Mouse (Mus musculus): ENCODE results near the gene Maff. TPM values are rescaled to one million over a fixed set of nuclear protein-coding genes. Genes with fewer than 3 reads are reported as not detected.
A peak's percentile ranks its signal among the peaks of the same experiment; 100 is the strongest.

Gene Maff
- polyA plus RNA-seq, 1 experiment from 2014 or later: 4.7 TPM

DNA sequence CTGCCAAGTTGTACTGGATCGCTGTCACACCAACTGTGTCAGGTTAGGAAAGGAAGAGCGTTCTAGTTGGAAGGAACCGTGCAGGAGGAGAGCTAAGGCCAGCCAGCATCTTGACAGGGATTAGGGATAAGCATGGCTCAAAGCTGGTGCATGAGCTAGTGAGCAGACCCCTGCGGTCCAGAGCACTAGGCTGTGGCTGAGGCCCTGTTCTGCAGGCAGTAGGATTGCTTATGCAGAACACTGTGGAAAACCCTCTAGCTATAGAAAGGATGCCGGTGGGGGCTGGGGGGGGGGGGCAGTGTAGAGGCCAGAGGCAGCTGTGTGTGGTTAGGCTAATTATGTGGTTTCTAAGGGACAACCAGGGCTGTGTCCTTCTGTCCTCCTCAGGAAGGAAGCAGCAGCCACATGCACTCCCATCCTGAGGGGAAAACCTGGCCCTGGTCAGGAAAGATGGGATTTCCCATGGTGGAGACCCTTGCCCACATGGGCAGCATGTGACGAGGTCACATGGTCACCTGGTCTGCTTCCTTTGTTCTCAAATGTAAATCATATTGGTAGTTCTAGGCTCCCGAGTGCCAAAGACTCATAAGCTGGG is 11.3 kb upstream of the Maff start:
- WGBS: 48% methylated on average over 7 of the region's 7 CpGs
- no peak overlapping the region for H3K27ac ChIP-seq
- no peak for ATAC-seq (ENCODE audit: insufficient number of reproducible peaks, low FRiP score, low TSS enrichment, low read depth)

DNA sequence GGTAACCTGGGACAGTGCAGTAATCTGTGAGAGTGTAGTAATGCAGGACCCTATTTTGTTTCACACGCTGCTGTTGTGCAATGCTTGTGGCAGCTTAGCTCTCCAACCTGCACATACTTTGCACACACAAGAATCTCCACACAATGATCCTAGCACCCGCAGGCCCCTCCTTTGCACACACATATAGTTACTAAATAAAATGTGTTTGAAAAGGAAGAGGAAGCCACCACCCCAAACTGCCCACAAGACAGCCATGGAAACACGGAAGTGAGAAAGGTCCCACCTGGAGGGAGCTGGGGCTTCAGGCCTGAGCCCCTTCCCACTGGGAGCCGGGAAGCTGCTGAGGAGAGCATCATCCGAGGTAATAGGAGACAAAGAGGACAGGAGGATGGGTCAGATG is 7.4 kb upstream of the Maff start:
- Histone ChIP-seq H3K27me3 (no peaks in the 10 kb centered on the region), H3K27ac (no peak overlapping the region), H3K4me3 (no peak overlapping the region), H3K4me1 (no peaks in the 10 kb centered on the region), H3K4me2 (no peak overlapping the region), H3K36me3 (no peaks in the 10 kb centered on the region), H3K9me3 (no peaks in the 10 kb centered on the region), H3K9ac (no peak overlapping the region)
- no peak for ATAC-seq (ENCODE audit: insufficient number of reproducible peaks, low FRiP score, low TSS enrichment, low read depth)
- 76% methylated on average over 5 of the region's 5 CpGs for WGBS

More for the DNA sequence above, 11.3 kb upstream of the Maff start:
- no peak overlapping the region for H3K4me3 ChIP-seq
- H3K27me3 ChIP-seq: no peaks in the 10 kb centered on the region
- H3K9me3 ChIP-seq: no peaks in the 10 kb centered on the region
- no peaks in the 10 kb centered on the region for H3K36me3 ChIP-seq
- no peak overlapping the region for H3K9ac ChIP-seq
- H3K4me2 ChIP-seq: no peak overlapping the region
- H3K4me1 ChIP-seq: no peaks in the 10 kb centered on the region

- 70% methylated on average over 6 of the region's 6 CpGs for WGBS
- H3K4me3 ChIP-seq: no peak overlapping the region
- ATAC-seq (ENCODE audit: insufficient number of reproducible peaks, low FRiP score, low TSS enrichment, low read depth): no peak
- 0 out of 2 replicates have a peak, but pooled peaks cover 5% of the 10 kb centered on the region for H3K4me1 ChIP-seq
- H3K9ac ChIP-seq: no peak overlapping the region
- no peaks in the 10 kb centered on the region for H3K27me3 ChIP-seq
- H3K27ac ChIP-seq: no peak overlapping the region
- H3K9me3 ChIP-seq: no peaks in the 10 kb centered on the region
- H3K36me3 ChIP-seq: no peaks in the 10 kb centered on the region
- no peak overlapping the region for H3K4me2 ChIP-seq
Observed at GRCm38 (mm10) chr15:79342641-79343337, 3.6 kb upstream of the Maff start.

GRCm38 (mm10) chr15:79344627-79345026 is 1.8 kb upstream of the Maff start:
- Histone ChIP-seq H3K27me3 (no peaks in the 10 kb centered on the region), H3K4me3 (no peak overlapping the region), H3K9ac (no peak overlapping the region), H3K27ac (no peak overlapping the region), H3K4me1 (peaks cover 18% of the 10 kb centered on the region), H3K9me3 (no peaks in the 10 kb centered on the region), H3K36me3 (no peaks in the 10 kb centered on the region), H3K4me2 (no peak overlapping the region)
- no peak for ATAC-seq (ENCODE audit: insufficient number of reproducible peaks, low FRiP score, low TSS enrichment, low read depth)
- 71% methylated on average over 4 of the region's 4 CpGs for WGBS

DNA sequence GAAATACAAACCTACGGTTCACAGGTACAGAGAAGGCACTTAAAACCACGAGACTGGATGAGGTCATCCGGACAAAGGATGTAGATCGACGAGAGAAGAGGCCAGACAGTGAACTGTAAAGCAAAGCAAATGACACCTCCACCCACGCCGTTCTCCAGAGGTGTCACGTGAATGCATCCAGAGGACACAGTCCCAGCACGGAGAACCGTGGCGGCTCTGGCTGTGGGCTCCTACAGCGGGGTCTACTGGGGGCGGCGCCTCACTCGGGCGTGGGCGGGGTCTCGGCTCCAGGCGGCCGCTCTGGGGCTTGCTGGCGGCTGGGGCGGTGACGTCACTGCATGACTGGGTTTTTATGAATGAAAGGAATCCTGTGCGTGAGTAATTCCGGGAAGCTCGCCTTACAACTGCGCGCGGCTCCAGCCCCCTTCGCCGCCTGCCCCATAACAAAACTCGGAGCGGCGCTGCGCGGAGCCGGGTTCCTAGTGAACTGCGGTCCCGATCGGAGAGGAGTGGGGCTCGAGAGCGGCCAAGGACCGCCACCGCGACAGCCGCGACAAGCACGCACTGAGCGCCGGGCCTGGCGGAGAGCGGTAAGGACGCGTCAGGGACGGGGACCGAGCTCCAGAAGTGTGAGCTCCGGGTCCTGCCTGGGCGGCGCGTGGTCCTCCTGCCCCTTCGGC is 884 bp downstream of the Maff start:
- Histone ChIP-seq H3K27me3 (no peaks in the 10 kb centered on the region), H3K9ac (peak overlapping the region; percentile 78), H3K4me1 (peaks cover 31% of the 10 kb centered on the region), H3K4me3 (peak overlapping the region; percentile 78), H3K36me3 (no peaks in the 10 kb centered on the region), H3K9me3 (no peaks in the 10 kb centered on the region), H3K4me2 (peak overlapping the region; percentile 87), H3K27ac (peak overlapping the region; percentile 98)
- peak; percentile 85 for ATAC-seq (ENCODE audit: insufficient number of reproducible peaks, low FRiP score, low TSS enrichment, low read depth)
- WGBS: under 1% methylated on average over 61 of the region's 61 CpGs

DNA sequence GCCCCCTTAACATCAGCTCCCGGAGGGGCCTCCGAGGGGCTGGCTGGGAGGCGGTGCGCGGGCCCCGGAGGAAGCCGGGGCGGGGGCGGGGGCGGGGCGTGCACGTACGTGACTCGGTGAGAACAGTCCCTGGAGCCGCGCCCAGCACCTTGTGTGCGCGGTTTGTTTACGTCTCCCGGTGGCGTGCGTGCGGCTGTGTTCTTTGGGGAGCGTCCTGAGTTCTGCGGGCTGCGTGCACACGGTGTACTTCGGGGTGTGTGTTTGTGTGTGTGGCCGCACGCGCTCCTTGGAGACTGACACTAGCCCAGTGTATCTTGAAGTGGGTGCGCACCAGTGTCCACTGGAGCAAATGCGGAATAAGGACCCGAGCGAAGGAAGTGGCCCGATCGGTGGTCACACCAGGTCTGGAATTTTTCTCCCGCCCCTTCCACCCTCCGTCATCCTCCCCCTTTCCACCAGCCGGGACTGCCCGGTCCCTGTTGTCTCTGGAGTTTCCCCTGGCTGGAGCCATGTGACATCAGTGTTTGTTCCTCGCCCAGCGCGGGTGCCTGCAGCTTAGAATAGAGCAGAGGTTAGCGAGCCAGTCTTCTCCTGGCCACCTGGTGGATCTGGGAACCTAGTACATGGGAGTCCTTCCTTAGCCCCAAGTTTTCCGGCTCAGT is 1.6 kb downstream of the Maff start:
- Histone ChIP-seq H3K27me3 (no peaks in the 10 kb centered on the region), H3K9me3 (no peaks in the 10 kb centered on the region), H3K4me3 (peak overlapping the region; percentile 78), H3K9ac (peak overlapping the region; percentile 78), H3K4me1 (peaks cover 33% of the 10 kb centered on the region), H3K36me3 (no peaks in the 10 kb centered on the region), H3K4me2 (peak overlapping the region; percentile 87), H3K27ac (peak overlapping the region; percentile 98)
- ATAC-seq (ENCODE audit: insufficient number of reproducible peaks, low FRiP score, low TSS enrichment, low read depth): peak; percentile 68
- WGBS: under 1% methylated on average over 46 of the region's 46 CpGs

GRCm38 (mm10) chr15:79348651-79349050 is 2.2 kb downstream of the Maff start:
- Histone ChIP-seq H3K4me1 (peaks cover 33% of the 10 kb centered on the region), H3K4me2 (peak overlapping the region; percentile 87), H3K27me3 (no peaks in the 10 kb centered on the region), H3K9me3 (no peaks in the 10 kb centered on the region), H3K9ac (peak overlapping the region; percentile 8; the same call in 1 of the 2 replicates), H3K36me3 (no peaks in the 10 kb centered on the region), H3K27ac (no peak overlapping the region), H3K4me3 (peak overlapping the region; percentile 78)
- no peak for ATAC-seq (ENCODE audit: insufficient number of reproducible peaks, low FRiP score, low TSS enrichment, low read depth)
- WGBS: 53% methylated on average over 8 of the region's 8 CpGs

DNA sequence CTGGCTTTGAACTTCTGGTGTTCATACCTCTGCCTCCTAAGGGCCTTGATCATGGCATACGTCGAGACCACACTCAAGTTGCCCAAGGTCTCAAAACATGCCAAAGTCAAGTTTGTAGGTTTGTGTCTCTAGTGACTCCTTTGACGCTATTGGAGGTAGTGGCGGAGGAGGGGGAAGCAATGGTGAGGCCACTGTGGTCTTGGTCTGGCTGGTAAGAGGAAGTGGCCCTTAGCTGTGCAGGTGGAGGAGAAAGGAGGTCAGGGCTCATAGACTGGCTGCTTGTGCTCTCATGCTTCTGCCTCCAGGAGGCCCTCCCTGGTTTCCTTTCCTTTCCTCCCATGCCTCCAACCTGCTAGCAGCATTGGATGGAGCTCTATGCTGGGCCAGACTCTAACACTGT is 4.4 kb downstream of the Maff start:
- no peaks in the 10 kb centered on the region for H3K27me3 ChIP-seq
- peak overlapping the region; percentile 69; the same call in 1 of the 2 replicates for H3K27ac ChIP-seq
- no peaks in the 10 kb centered on the region for H3K36me3 ChIP-seq
- no peak for ATAC-seq (ENCODE audit: insufficient number of reproducible peaks, low FRiP score, low TSS enrichment, low read depth)
- no peak overlapping the region for H3K9ac ChIP-seq
- H3K4me2 ChIP-seq: peak overlapping the region; percentile 30
- H3K4me3 ChIP-seq: peak overlapping the region; percentile 9; the same call in 1 of the 2 replicates
- WGBS: 91% methylated on average over 4 of the region's 4 CpGs
- no peaks in the 10 kb centered on the region for H3K9me3 ChIP-seq
- peaks cover 33% of the 10 kb centered on the region for H3K4me1 ChIP-seq

GRCm38 (mm10) chr15:79351331-79351767 is 4.9 kb downstream of the Maff start:
- Histone ChIP-seq H3K9me3 (no peaks in the 10 kb centered on the region), H3K36me3 (no peaks in the 10 kb centered on the region), H3K27ac (peak overlapping the region; percentile 69), H3K4me2 (peak overlapping the region; percentile 30), H3K4me3 (peak overlapping the region; percentile 9; the same call in 1 of the 2 replicates), H3K27me3 (no peaks in the 10 kb centered on the region), H3K9ac (0 out of 2 replicates have a peak overlapping the region, but pooled peaks have one; percentile 4), H3K4me1 (peaks cover 33% of the 10 kb centered on the region)
- ATAC-seq (ENCODE audit: insufficient number of reproducible peaks, low FRiP score, low TSS enrichment, low read depth): no peak
- 28% methylated on average over 15 of the region's 15 CpGs for WGBS

- WGBS: 82% methylated on average over 6 of the region's 6 CpGs
- Histone ChIP-seq H3K9ac (no peak overlapping the region), H3K27me3 (no peaks in the 10 kb centered on the region), H3K27ac (no peak overlapping the region), H3K4me3 (no peak overlapping the region), H3K4me1 (peaks cover 39% of the 10 kb centered on the region), H3K36me3 (no peaks in the 10 kb centered on the region), H3K4me2 (no peak overlapping the region), H3K9me3 (no peaks in the 10 kb centered on the region)
- no peak for ATAC-seq (ENCODE audit: insufficient number of reproducible peaks, low FRiP score, low TSS enrichment, low read depth)
Observed at GRCm38 (mm10) chr15:79352479-79352878, 6.1 kb downstream of the Maff start.

DNA sequence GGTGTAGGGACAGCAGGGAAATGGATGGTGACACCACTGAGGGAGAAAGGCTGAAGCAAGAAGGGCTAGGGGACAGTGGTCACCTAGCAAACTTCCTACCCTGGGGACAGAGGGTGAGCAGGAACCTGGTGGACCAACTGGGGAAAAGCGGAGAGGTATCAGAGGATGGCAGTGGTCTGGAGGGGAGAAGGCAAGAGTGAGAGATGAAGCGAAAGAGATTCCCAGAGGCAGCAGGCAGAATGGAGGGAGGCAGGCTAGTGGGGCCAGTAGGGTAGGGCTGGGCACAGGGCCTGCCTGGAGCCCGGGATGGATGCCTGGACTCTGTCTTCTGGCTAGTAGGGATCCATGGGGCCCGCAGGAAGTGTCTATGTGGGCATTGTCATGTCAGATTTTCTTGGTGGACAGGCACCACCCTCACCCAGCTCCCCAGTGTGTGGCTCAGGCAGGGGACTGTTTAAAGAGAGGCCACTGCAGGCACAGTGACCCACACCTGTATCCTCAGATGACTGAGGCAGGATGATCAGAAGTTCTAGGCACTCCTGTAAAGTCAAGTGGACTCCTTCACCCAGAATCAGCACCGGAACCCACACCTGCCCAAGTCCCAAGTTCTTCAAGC is 7.4 kb downstream of the Maff start:
- WGBS: 93% methylated on average over 5 of the region's 5 CpGs
- no peak overlapping the region for H3K27ac ChIP-seq
- H3K27me3 ChIP-seq: no peaks in the 10 kb centered on the region

More for the DNA sequence above, 7.4 kb downstream of the Maff start:
- no peaks in the 10 kb centered on the region for H3K36me3 ChIP-seq
- peaks cover 42% of the 10 kb centered on the region for H3K4me1 ChIP-seq
- no peak overlapping the region for H3K9ac ChIP-seq
- no peaks in the 10 kb centered on the region for H3K9me3 ChIP-seq
- no peak overlapping the region for H3K4me2 ChIP-seq
- H3K4me3 ChIP-seq: no peak overlapping the region
- no peak for ATAC-seq (ENCODE audit: insufficient number of reproducible peaks, low FRiP score, low TSS enrichment, low read depth)

Measured in limb, embryonic 15.5 days (tissue).